Mouse (Mus musculus) layer of hippocampus, postnatal 14 days (tissue): ENCODE data around the gene Tmem213. TPM values are rescaled to one million over a fixed set of nuclear protein-coding genes. Genes with fewer than 3 reads are reported as not detected.

Source experiments
- DNase-seq, 2 experiments: peaks; one replicate each; pipeline ENCODE4 v3.0.0; 2021 to 2022; ENCODE audit warnings: low spot score in 2 of 2, mixed read lengths in 1 of 2
- total RNA-seq, 2 experiments: library from RNA; stranded (reverse); gene quantifications; 2 replicates each; pipeline ENCODE4 v1.2.3; 2021

Tmem213 gene
- total RNA-seq, 2 experiments from 2014 or later, result not detected

- peak in 1 of 2 experiments; percentile 65 for DNase-seq
These were observed 7.2 kb downstream of the Tmem213 start for GRCm38 (mm10) chr6:38116107-38116770.

- DNase-seq, result no peak
These were observed 9.3 kb downstream of the Tmem213 start for GRCm38 (mm10) chr6:38118341-38118740.

- DNase-seq, result no peak
These were observed 11.8 kb downstream of the Tmem213 start for GRCm38 (mm10) chr6:38120681-38121371.

- DNase-seq, result no peak
These were observed 12.8 kb downstream of the Tmem213 start for GRCm38 (mm10) chr6:38121843-38122242.

- DNase-seq, result no peak
These were observed 13.7 kb downstream of the Tmem213 start for GRCm38 (mm10) chr6:38122791-38123190.

- no peak for DNase-seq
These were observed 14.6 kb downstream of the Tmem213 start for GRCm38 (mm10) chr6:38123471-38124206.

GRCm38 (mm10) chr6:38124207-38124835 lies 15.3 kb downstream of the Tmem213 start, which contains the start of gene Atp6v0a4:
TSS of gene Atp6v0a4 (minus strand) at chr6:38124586.
- DNase-seq, result no peak

GRCm38 (mm10) chr6:38124882-38125281 lies 15.8 kb downstream of the Tmem213 start:
- no peak for DNase-seq

- DNase-seq, result no peak
These were observed 16.4 kb downstream of the Tmem213 start for GRCm38 (mm10) chr6:38125462-38125861.

GRCm38 (mm10) chr6:38128115-38128514 lies 19.1 kb downstream of the Tmem213 start:
- DNase-seq, result no peak

GRCm38 (mm10) chr6:38129883-38130282 lies 20.8 kb downstream of the Tmem213 start:
- DNase-seq, result no peak

GRCm38 (mm10) chr6:38131801-38132231 lies 22.8 kb downstream of the Tmem213 start:
- peak in 1 of 2 experiments; percentile 43 for DNase-seq

- peak; percentile 62 to 81 for DNase-seq
These were observed 25.9 kb downstream of the Tmem213 start for GRCm38 (mm10) chr6:38134806-38135559.

- DNase-seq, result no peak
These were observed 30.0 kb downstream of the Tmem213 start for GRCm38 (mm10) chr6:38139086-38139485.

- no peak for DNase-seq
These were observed 31.3 kb downstream of the Tmem213 start for GRCm38 (mm10) chr6:38140402-38140801.

- no peak for DNase-seq
These were observed 35.3 kb downstream of the Tmem213 start for GRCm38 (mm10) chr6:38144161-38144998.

- DNase-seq, result peak in 1 of 2 experiments; percentile 65
These were observed 36.5 kb downstream of the Tmem213 start for GRCm38 (mm10) chr6:38145463-38146065.

GRCm38 (mm10) chr6:38147301-38147700 lies 38.2 kb downstream of the Tmem213 start:
- DNase-seq, result no peak

GRCm38 (mm10) chr6:38148626-38149025 lies 39.6 kb downstream of the Tmem213 start:
- no peak for DNase-seq
